Mouse (Mus musculus): ENCODE results near the gene Ifrd2.

DNA sequence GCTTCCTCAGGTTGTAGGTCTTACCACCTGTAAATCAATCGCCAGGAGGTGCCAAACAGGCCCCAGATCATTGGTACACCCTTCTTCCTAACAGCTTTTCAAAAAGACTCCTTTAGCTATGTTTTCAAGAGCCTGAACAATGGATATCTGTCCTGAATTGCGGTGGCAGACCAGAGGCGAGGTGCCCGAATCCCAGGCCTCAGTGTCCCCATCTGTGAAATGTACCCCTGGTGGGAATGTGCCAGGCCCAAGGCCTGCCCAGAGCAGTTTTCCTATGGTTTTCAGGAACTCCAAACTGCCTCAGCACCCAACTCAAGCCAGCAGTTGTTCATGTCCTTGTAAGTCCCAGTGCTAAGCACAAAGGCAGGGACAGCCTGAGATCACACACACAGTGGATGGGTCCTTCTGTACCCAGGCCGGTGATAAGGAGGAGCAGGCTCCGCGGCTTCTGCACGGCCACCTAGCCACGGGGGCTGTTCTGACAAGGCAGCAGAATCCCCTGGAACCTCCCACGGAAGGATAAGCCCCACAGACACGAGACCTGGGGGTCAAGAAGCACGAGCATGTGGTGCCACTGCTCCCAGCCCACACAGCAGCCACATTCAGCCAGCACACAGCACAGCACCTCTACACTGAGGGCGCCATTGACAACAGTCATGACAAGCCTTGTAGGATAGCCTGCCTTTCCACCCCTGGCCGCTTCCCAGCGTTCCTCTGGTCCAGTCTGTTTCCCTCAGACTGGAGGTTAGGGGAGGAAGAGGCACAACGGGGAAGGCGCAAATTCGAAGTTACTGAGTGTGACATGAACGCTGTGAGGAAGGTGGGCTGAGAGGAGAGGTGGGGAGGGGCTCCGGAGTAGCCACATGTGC is 40.2 kb downstream of the Ifrd2 start:
- TF ChIP-seq EP300 (IDR thresholded peaks at IDR 0.05; ENCODE audit: low read depth) (no peak), CTCF (IDR thresholded peaks at IDR 0.05; ENCODE audit: low read depth) (no peak)

Data from liver, embryonic 14.5 days (tissue).